Mouse (Mus musculus): Measurements from ENCODE around the gene Focad. TPM values are rescaled to one million over a fixed set of nuclear protein-coding genes. Genes with fewer than 3 reads are reported as not detected.
A peak's percentile ranks its signal among the peaks of the same experiment; 100 is the strongest.

Gene Focad
- polyA plus RNA-seq, 1 experiment from 2014 or later, result 9.9 TPM

DNA sequence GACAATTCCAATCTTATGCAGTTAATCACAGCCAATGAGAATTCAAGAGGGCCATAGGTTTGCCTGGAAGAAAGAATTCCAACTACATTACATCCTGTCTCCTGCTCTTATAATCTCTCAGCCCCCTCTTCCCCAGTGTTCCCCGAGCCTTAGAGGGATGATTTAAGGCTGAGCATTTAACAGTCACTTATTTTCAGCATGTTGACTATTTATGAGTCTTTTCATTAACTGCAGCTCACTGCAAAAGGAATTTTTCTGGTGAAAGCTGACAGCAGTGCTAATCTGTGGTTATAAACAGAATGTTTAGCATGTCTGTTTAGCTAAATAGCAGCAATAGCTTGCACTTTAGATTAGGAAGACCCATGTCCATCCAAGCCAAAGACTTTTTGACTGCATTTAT is 104.8 kb downstream of the Focad start:
- H3K27me3 ChIP-seq (ENCODE audit: insufficient read depth, low read length), result no peaks in the 10 kb centered on the region
- H3K4me2 ChIP-seq (ENCODE audit: low read length), result no peak overlapping the region
- H3K27ac ChIP-seq, result no peak overlapping the region
- no peak overlapping the region for H3K4me3 ChIP-seq (replicated peaks; ENCODE audit: low read depth, low read length)
- no peaks in the 10 kb centered on the region for H3K9me3 ChIP-seq (replicated peaks; ENCODE audit: low read length)
- no peaks in the 10 kb centered on the region for H3K4me1 ChIP-seq (replicated peaks; ENCODE audit: insufficient read depth, low read length)
- no peaks in the 10 kb centered on the region for H3K36me3 ChIP-seq (ENCODE audit: insufficient read depth, low read length)
- no peak for ATAC-seq (replicated peaks; ENCODE audit: low FRiP score, low read depth)
- no peak for TF ChIP-seq CTCF (IDR thresholded peaks at IDR 0.05; ENCODE audit: low read depth)
- DNase-seq (ENCODE audit: low spot score), result peak; percentile 77
- WGBS, result 57% methylated on average over 1 of the region's 1 CpGs
- no peak overlapping the region for H3K9ac ChIP-seq (ENCODE audit: low read depth, low read length)

GRCm38 (mm10) chr4:88201047-88201446 is 106.6 kb downstream of the Focad start:
- no peaks in the 10 kb centered on the region for H3K36me3 ChIP-seq (ENCODE audit: insufficient read depth, low read length)
- ATAC-seq (replicated peaks; ENCODE audit: low FRiP score, low read depth) (no peak), DNase-seq (ENCODE audit: low spot score) (no peak)
- 95% methylated on average over 4 of the region's 4 CpGs for WGBS
- H3K27ac ChIP-seq, result no peak overlapping the region
- H3K9me3 ChIP-seq (replicated peaks; ENCODE audit: low read length), result no peaks in the 10 kb centered on the region
- no peaks in the 10 kb centered on the region for H3K27me3 ChIP-seq (ENCODE audit: insufficient read depth, low read length)
- H3K4me3 ChIP-seq (replicated peaks; ENCODE audit: low read depth, low read length), result no peak overlapping the region
- H3K9ac ChIP-seq (ENCODE audit: low read depth, low read length), result no peak overlapping the region
- H3K4me2 ChIP-seq (ENCODE audit: low read length), result no peak overlapping the region
- no peak for TF ChIP-seq CTCF (IDR thresholded peaks at IDR 0.05; ENCODE audit: low read depth)
- H3K4me1 ChIP-seq (replicated peaks; ENCODE audit: insufficient read depth, low read length), result no peaks in the 10 kb centered on the region

DNA sequence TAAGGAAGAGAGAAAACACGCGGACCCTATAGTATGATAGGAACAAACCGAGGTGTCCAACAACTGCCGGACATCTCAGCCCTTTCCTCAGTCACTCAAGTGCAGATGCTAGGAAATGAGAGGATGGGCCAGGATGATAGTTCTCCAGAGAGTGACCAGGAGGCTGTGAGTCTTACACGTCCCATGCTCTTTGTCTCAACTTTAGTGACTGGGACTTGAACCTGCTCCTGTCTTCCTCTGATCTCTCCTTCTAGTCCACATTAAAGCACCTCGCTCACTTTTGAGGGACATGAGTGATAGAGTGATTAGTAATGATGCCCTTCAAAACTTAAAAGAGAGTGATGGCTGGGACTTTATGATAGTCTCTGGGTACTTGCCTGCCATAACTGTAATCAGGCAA is 114.2 kb downstream of the Focad start:
- no peak overlapping the region for H3K4me2 ChIP-seq (ENCODE audit: low read length)
- H3K4me3 ChIP-seq (replicated peaks; ENCODE audit: low read depth, low read length), result no peak overlapping the region
- TF ChIP-seq CTCF (IDR thresholded peaks at IDR 0.05; ENCODE audit: low read depth), result no peak
- no peak overlapping the region for H3K9ac ChIP-seq (ENCODE audit: low read depth, low read length)
- no peak overlapping the region for H3K27ac ChIP-seq
- H3K27me3 ChIP-seq (ENCODE audit: insufficient read depth, low read length), result no peaks in the 10 kb centered on the region
- H3K36me3 ChIP-seq (ENCODE audit: insufficient read depth, low read length), result no peaks in the 10 kb centered on the region
- ATAC-seq (replicated peaks; ENCODE audit: low FRiP score, low read depth), result no peak
- no peak for DNase-seq (ENCODE audit: low spot score)
- no peaks in the 10 kb centered on the region for H3K4me1 ChIP-seq (replicated peaks; ENCODE audit: insufficient read depth, low read length)
- H3K9me3 ChIP-seq (replicated peaks; ENCODE audit: low read length), result no peaks in the 10 kb centered on the region
- 93% methylated on average over 6 of the region's 6 CpGs for WGBS

DNA sequence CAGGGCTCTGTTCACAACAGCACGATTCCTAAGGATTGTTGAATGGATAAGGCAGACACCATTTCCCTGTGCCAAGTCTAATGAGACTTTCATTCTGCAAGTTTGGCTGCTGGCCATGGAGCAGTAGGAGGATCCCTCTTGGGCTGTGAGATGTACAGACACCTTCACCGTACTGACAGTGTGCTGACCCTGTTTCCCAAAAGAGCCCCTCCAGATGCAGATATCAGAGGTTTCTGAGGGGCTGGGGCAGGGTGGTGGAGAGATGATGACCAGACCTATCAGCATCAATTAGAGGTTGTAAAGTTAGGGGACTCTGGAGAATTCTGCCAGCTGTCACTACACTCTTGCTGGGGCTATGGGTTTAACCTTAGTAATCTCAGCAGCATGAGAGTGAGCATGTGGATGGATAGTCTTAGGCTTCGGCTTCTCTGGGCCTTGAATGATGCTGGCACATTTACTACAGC is 115.0 kb downstream of the Focad start:
- Histone ChIP-seq H3K4me3 (replicated peaks; ENCODE audit: low read depth, low read length) (no peak overlapping the region), H3K9ac (ENCODE audit: low read depth, low read length) (no peak overlapping the region), H3K27ac (no peak overlapping the region), H3K27me3 (ENCODE audit: insufficient read depth, low read length) (no peaks in the 10 kb centered on the region), H3K36me3 (ENCODE audit: insufficient read depth, low read length) (no peaks in the 10 kb centered on the region), H3K4me2 (ENCODE audit: low read length) (no peak overlapping the region), H3K9me3 (replicated peaks; ENCODE audit: low read length) (no peaks in the 10 kb centered on the region), H3K4me1 (replicated peaks; ENCODE audit: insufficient read depth, low read length) (no peaks in the 10 kb centered on the region)
- ATAC-seq (replicated peaks; ENCODE audit: low FRiP score, low read depth) (no peak), DNase-seq (ENCODE audit: low spot score) (no peak)
- TF ChIP-seq CTCF (IDR thresholded peaks at IDR 0.05; ENCODE audit: low read depth), result no peak
- WGBS, result 45% methylated on average over 3 of the region's 3 CpGs

DNA sequence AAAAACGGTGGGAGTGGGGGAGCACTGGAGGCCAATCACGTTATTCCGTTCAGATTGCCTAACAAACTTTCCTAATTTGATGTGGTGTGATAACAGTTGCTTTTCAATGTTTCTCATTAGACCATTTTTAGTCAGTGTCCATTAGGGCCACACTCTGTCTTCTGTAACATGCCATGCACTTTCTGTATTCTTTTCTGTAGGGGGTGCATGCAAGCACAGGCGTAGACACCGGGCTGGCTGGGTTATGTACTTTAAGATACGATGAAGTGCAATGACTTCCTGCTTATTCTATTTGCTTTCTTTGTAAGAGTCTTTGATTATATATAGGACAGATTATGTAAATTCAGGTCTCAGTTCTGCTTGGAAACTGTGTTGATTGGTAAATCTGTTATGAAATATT is 116.2 kb downstream of the Focad start:
- WGBS, result 65% methylated on average over 6 of the region's 6 CpGs
- H3K4me1 ChIP-seq (replicated peaks; ENCODE audit: insufficient read depth, low read length), result no peaks in the 10 kb centered on the region
- TF ChIP-seq CTCF (IDR thresholded peaks at IDR 0.05; ENCODE audit: low read depth), result no peak
- no peaks in the 10 kb centered on the region for H3K36me3 ChIP-seq (ENCODE audit: insufficient read depth, low read length)
- ATAC-seq (replicated peaks; ENCODE audit: low FRiP score, low read depth) (no peak), DNase-seq (ENCODE audit: low spot score) (no peak)
- no peak overlapping the region for H3K4me3 ChIP-seq (replicated peaks; ENCODE audit: low read depth, low read length)
- H3K9me3 ChIP-seq (replicated peaks; ENCODE audit: low read length), result no peaks in the 10 kb centered on the region
- no peak overlapping the region for H3K27ac ChIP-seq
- H3K27me3 ChIP-seq (ENCODE audit: insufficient read depth, low read length), result no peaks in the 10 kb centered on the region
- H3K9ac ChIP-seq (ENCODE audit: low read depth, low read length), result no peak overlapping the region
- H3K4me2 ChIP-seq (ENCODE audit: low read length), result no peak overlapping the region

- ATAC-seq (replicated peaks; ENCODE audit: low FRiP score, low read depth) (no peak), DNase-seq (ENCODE audit: low spot score) (no peak)
- Histone ChIP-seq H3K9ac (ENCODE audit: low read depth, low read length) (no peak overlapping the region), H3K27ac (no peak overlapping the region), H3K27me3 (ENCODE audit: insufficient read depth, low read length) (no peaks in the 10 kb centered on the region), H3K36me3 (ENCODE audit: insufficient read depth, low read length) (no peaks in the 10 kb centered on the region), H3K4me1 (replicated peaks; ENCODE audit: insufficient read depth, low read length) (no peaks in the 10 kb centered on the region), H3K9me3 (replicated peaks; ENCODE audit: low read length) (no peaks in the 10 kb centered on the region), H3K4me3 (replicated peaks; ENCODE audit: low read depth, low read length) (no peak overlapping the region), H3K4me2 (ENCODE audit: low read length) (no peak overlapping the region)
- WGBS, result 72% methylated on average over 2 of the region's 2 CpGs
- TF ChIP-seq CTCF (IDR thresholded peaks at IDR 0.05; ENCODE audit: low read depth), result no peak
Observed at GRCm38 (mm10) chr4:88211200-88211885, 116.9 kb downstream of the Focad start.

GRCm38 (mm10) chr4:88213895-88214294 is 119.5 kb downstream of the Focad start:
- Histone ChIP-seq H3K4me2 (ENCODE audit: low read length) (no peak overlapping the region), H3K27ac (no peak overlapping the region), H3K27me3 (ENCODE audit: insufficient read depth, low read length) (no peaks in the 10 kb centered on the region), H3K4me3 (replicated peaks; ENCODE audit: low read depth, low read length) (no peak overlapping the region), H3K4me1 (replicated peaks; ENCODE audit: insufficient read depth, low read length) (no peaks in the 10 kb centered on the region), H3K9ac (ENCODE audit: low read depth, low read length) (no peak overlapping the region), H3K9me3 (replicated peaks; ENCODE audit: low read length) (no peaks in the 10 kb centered on the region), H3K36me3 (ENCODE audit: insufficient read depth, low read length) (no peaks in the 10 kb centered on the region)
- ATAC-seq (replicated peaks; ENCODE audit: low FRiP score, low read depth) (no peak), DNase-seq (ENCODE audit: low spot score) (no peak)
- no peak for TF ChIP-seq CTCF (IDR thresholded peaks at IDR 0.05; ENCODE audit: low read depth)
- 83% methylated on average over 3 of the region's 3 CpGs for WGBS

Measured in kidney, postnatal 0 days (tissue).